Mouse (Mus musculus) embryonic fibroblast, embryonic 13.5 days (primary cell): ENCODE results near the gene Calu. TPM values are rescaled to one million over a fixed set of nuclear protein-coding genes. Genes with fewer than 3 reads are reported as not detected.

ENCODE experiments used
- H3K27ac ChIP-seq: 2 replicates; pipeline ENCODE4 v1.5.1; 2012; ENCODE audit warnings: low read length, control low read depth, inconsistent platforms; ENCODE audit not compliant: insufficient read depth
- H3K4me1 ChIP-seq: 2 replicates; pipeline ENCODE4 v1.6.1; 2011; ENCODE audit warnings: low read length; ENCODE audit not compliant: control insufficient read depth, insufficient read depth
- H3K4me3 ChIP-seq: 2 replicates; pipeline ENCODE4 v1.5.1; 2011; ENCODE audit warnings: mild to moderate bottlenecking, control low read depth, low read length; ENCODE audit not compliant: insufficient read depth
- CTCF ChIP-seq: IDR thresholded peaks from 2 replicates; pipeline ENCODE4 v1.5.1; 2011; ENCODE audit warnings: mild to moderate bottlenecking, control low read depth, low read length, moderate library complexity, borderline replicate concordance; ENCODE audit not compliant: insufficient read depth
- POLR2A ChIP-seq: IDR thresholded peaks from 2 replicates; pipeline ENCODE4 v1.6.1; 2011; ENCODE audit warnings: low read depth, mild to moderate bottlenecking, control low read depth, low read length, moderate library complexity
- polyA plus RNA-seq: library from polyadenylated mRNA; stranded (reverse); fragments of >200 nt; gene quantifications from 2 replicates; pipeline ENCODE4 v1.2.4, GENCODE M21; 2011; ENCODE audit warnings: low read depth; ENCODE audit not compliant: missing spikeins, insufficient read length

The Calu gene
- 1,348 and 1,377 TPM in 2 replicates for polyA plus RNA-seq

DNA sequence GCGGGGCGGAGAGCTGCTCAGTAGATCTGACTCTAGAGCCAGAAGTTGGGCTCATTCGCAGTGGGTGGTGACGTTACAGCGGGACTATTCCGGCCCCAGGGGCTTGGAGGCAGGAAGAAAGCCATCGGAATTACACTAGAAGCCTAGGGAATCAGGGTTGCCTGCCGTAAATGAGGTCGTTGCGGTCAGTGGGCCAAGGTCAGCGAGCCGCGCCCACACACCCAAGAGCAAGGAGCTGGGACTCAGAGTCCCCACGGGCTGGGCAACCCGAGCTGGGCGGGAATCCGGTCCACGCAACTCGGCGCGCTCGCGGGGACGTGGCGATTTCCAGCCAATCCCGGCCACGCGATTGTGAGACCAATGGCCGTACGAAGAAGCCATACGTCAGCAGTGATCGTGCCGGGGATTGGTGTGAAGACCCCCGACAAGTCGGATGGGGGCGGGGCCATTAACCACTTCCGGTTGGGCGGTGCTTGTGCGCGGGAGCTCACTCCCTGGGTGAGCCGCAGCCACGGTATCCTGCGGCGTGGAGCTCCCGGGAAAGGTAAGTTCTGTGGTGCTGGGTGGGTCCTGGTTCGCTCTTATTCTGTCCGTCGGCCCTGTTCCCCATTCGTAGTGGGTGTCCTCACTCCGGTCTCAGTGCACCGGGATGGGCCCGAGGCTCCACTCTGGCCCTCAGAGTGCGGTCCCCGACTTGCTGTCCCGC is at the start of gene Calu:
Gene Calu, plus strand, starts transcription at position 405 of the 706 bp plus-strand sequence.
- Histone ChIP-seq H3K27ac (peak within 1 kb of the TSS; percentile 83), H3K4me3 (peak within 1 kb of the TSS; percentile 97), H3K4me1 (peaks cover 11% of the 10 kb centered on the region)
- TF ChIP-seq CTCF (no peak), POLR2A (peak; percentile 96)

- H3K4me3 ChIP-seq = no peak overlapping the region
- TF ChIP-seq CTCF (no peak), POLR2A (no peak)
- no peaks in the 10 kb centered on the region; the same call in 1 of the 2 replicates for H3K4me1 ChIP-seq
- H3K27ac ChIP-seq = peak overlapping the region; percentile 69
Observed at GRCm38 (mm10) chr6:29299112-29299511, 48.8 kb upstream of the Calu start.

DNA sequence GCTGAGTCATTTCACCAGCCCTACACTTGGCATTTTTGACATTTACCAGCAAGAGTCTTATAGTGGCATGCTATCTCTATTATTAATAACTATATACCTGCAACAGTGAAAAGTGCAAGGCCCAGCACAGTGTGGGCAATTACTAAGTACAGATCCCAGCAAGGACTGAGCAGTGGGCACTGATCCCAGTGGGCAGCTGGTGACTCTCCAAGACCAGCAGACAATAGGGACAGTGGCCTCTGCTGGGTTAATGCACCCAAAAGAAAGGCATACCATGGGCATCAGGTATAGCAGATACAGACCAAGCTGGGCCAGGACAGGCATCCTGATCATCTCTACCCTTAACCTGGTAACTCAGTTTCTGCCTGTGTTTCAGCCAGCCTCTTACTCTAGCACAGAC is 44.6 kb upstream of the Calu start:
- no peak overlapping the region for H3K27ac ChIP-seq
- TF ChIP-seq POLR2A (no peak), CTCF (no peak)
- H3K4me1 ChIP-seq = no peaks in the 10 kb centered on the region; the same call in 1 of the 2 replicates
- H3K4me3 ChIP-seq = no peak overlapping the region

GRCm38 (mm10) chr6:29303726-29304125 is 44.1 kb upstream of the Calu start:
- no peaks in the 10 kb centered on the region; the same call in 1 of the 2 replicates for H3K4me1 ChIP-seq
- H3K27ac ChIP-seq = no peak overlapping the region
- no peak for TF ChIP-seq POLR2A
- TF ChIP-seq CTCF = no peak

GRCm38 (mm10) chr6:29305462-29305861 is 42.4 kb upstream of the Calu start:
- H3K27ac ChIP-seq = no peak overlapping the region
- H3K4me3 ChIP-seq = no peak overlapping the region
- no peak for TF ChIP-seq POLR2A
- no peak for TF ChIP-seq CTCF
- no peaks in the 10 kb centered on the region; the same call in 1 of the 2 replicates for H3K4me1 ChIP-seq

More at GRCm38 (mm10) chr6:29303726-29304125, 44.1 kb upstream of the Calu start:
- H3K4me3 ChIP-seq = no peak overlapping the region

- no peak overlapping the region for H3K4me3 ChIP-seq
- peak overlapping the region; percentile 11; the same call in 1 of the 2 replicates for H3K27ac ChIP-seq
- TF ChIP-seq POLR2A (no peak), CTCF (no peak)
- no peaks in the 10 kb centered on the region; the same call in 1 of the 2 replicates for H3K4me1 ChIP-seq
Observed at GRCm38 (mm10) chr6:29308846-29309605, 38.8 kb upstream of the Calu start.

- TF ChIP-seq POLR2A (no peak), CTCF (no peak)
- Histone ChIP-seq H3K27ac (no peak overlapping the region), H3K4me3 (no peak overlapping the region), H3K4me1 (peaks cover 19% of the 10 kb centered on the region)
Observed at GRCm38 (mm10) chr6:29313690-29314202, 34.1 kb upstream of the Calu start.

DNA sequence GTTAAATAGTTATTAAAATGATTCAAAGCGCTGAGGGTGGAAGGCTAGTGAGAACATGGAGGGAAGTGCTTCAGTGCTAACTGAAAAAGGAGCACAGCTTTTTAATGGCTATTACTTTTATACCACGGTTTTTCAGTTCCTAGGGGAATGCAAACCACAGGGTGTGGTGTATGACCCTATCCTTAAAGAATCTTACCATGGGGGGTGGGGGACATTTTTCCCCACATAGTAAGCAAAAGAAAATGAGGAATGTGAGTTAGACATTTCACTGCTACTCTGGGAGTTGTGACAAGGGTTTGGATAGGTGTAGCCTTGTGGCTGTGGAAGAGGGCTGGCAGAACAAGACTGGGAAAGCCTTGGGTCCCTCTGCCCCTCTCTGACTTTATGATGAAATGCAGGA is 30.6 kb upstream of the Calu start:
- peak overlapping the region; percentile 67 for H3K27ac ChIP-seq
- no peak overlapping the region for H3K4me3 ChIP-seq
- peaks cover 23% of the 10 kb centered on the region for H3K4me1 ChIP-seq
- TF ChIP-seq POLR2A = no peak
- TF ChIP-seq CTCF = no peak

GRCm38 (mm10) chr6:29317941-29318340 is 29.9 kb upstream of the Calu start:
- no peak overlapping the region for H3K4me3 ChIP-seq
- H3K27ac ChIP-seq = peak overlapping the region; percentile 67
- TF ChIP-seq CTCF = no peak
- TF ChIP-seq POLR2A = no peak
- peaks cover 23% of the 10 kb centered on the region for H3K4me1 ChIP-seq
